Mouse (Mus musculus) megakaryocyte, embryonic 14.5 days (primary cell): ENCODE data around the gene Rpl37a. TPM values are rescaled to one million over a fixed set of nuclear protein-coding genes. Genes with fewer than 3 reads are reported as not detected.

Experiments used
- H3K27me3 ChIP-seq: replicated peaks from 2 replicates; pipeline ENCODE3; 2012; ENCODE audit warnings: inconsistent platforms
- H3K36me3 ChIP-seq: replicated peaks from 2 replicates; pipeline ENCODE3; 2012; ENCODE audit warnings: low read length, inconsistent platforms, mixed read lengths
- H3K4me1 ChIP-seq: 2 replicates; pipeline ENCODE4 v1.6.1; 2012; ENCODE audit warnings: inconsistent platforms
- H3K4me3 ChIP-seq: replicated peaks from 2 replicates; pipeline ENCODE3; 2012; ENCODE audit warnings: moderate library complexity, mild to moderate bottlenecking, inconsistent platforms
- H3K9me3 ChIP-seq: 2 replicates; pipeline ENCODE4 v1.6.1; 2012; ENCODE audit warnings: inconsistent platforms
- FLI1 ChIP-seq: IDR thresholded peaks from 2 replicates; pipeline ENCODE4 v1.6.1; 2012; ENCODE audit warnings: low read length, inconsistent platforms, mixed read lengths
- GATA1 ChIP-seq: IDR thresholded peaks from 3 replicates; pipeline ENCODE4 v1.6.1; 2012; ENCODE audit warnings: mixed read lengths, low read length, inconsistent platforms, borderline replicate concordance
- polyA plus RNA-seq: library from polyadenylated mRNA; stranded (reverse); fragments of >175 nt; gene quantifications from 2 replicates; pipeline ENCODE4 v1.2.3, GENCODE M21; 2012; ENCODE audit warnings: low replicate concordance; ENCODE audit not compliant: insufficient read depth

The Rpl37a gene
- polyA plus RNA-seq, 1 experiment, result 185 TPM

GRCm38 (mm10) chr1:72755227-72755626, 44.1 kb downstream of the Rpl37a start:
- TF ChIP-seq GATA1, result no peak
- TF ChIP-seq FLI1, result no peak

GRCm38 (mm10) chr1:72755801-72756200, 44.7 kb downstream of the Rpl37a start:
- Histone ChIP-seq H3K36me3 (no peaks in the 10 kb centered on the region), H3K4me1 (no peaks in the 10 kb centered on the region), H3K4me3 (no peak overlapping the region), H3K27me3 (no peaks in the 10 kb centered on the region), H3K9me3 (peaks cover 3% of the 10 kb centered on the region; the same call in 1 of the 2 replicates)
- TF ChIP-seq FLI1 (no peak), GATA1 (no peak)

More at GRCm38 (mm10) chr1:72755227-72755626, 44.1 kb downstream of the Rpl37a start:
- Histone ChIP-seq H3K36me3 (no peaks in the 10 kb centered on the region), H3K4me1 (no peaks in the 10 kb centered on the region), H3K9me3 (peaks cover 3% of the 10 kb centered on the region; the same call in 1 of the 2 replicates), H3K4me3 (no peak overlapping the region), H3K27me3 (no peaks in the 10 kb centered on the region)

- Histone ChIP-seq H3K27me3 (no peaks in the 10 kb centered on the region), H3K4me1 (no peaks in the 10 kb centered on the region), H3K36me3 (no peaks in the 10 kb centered on the region), H3K9me3 (peaks cover 6% of the 10 kb centered on the region; the same call in 1 of the 2 replicates), H3K4me3 (no peak overlapping the region)
- TF ChIP-seq FLI1 (no peak), GATA1 (no peak)
Measured at GRCm38 (mm10) chr1:72759758-72760157, 48.7 kb downstream of the Rpl37a start.

Other genes starting within 250 kb of the Rpl37a start
- 0.07 and 0.48 TPM in 2 replicates for gene March4, start 174.4 kb upstream of the Rpl37a start, polyA plus RNA-seq
- gene Smarcal1, start 128.0 kb upstream of the Rpl37a start, polyA plus RNA-seq, result 5.1 and 6.5 TPM in 2 replicates
- gene Ankar, start 10.7 kb upstream of the Rpl37a start, polyA plus RNA-seq, result not detected in 2 replicates
- gene Igfbp2, start 113.2 kb downstream of the Rpl37a start, polyA plus RNA-seq, result not detected in 2 replicates
- gene Igfbp5, start 163.6 kb downstream of the Rpl37a start, polyA plus RNA-seq, result 0.04 TPM in 1 of 2 replicates, not detected in the other